Mouse (Mus musculus) right cerebral cortex, postnatal 36 days (tissue): ENCODE data around the gene Psmb3.
"Not testable (repeated sequence)": the region's sequence is repeated elsewhere in the genome, so short reads cannot be mapped to it uniquely, and the experiment has no call there.

Source experiments
- DNase-seq, 2 experiments: peaks; one replicate each; pipeline ENCODE4 v3.0.0; 2022; ENCODE audit warnings: low spot score in 2 of 2, mixed read lengths in 1 of 2

Psmb3 gene

DNA sequence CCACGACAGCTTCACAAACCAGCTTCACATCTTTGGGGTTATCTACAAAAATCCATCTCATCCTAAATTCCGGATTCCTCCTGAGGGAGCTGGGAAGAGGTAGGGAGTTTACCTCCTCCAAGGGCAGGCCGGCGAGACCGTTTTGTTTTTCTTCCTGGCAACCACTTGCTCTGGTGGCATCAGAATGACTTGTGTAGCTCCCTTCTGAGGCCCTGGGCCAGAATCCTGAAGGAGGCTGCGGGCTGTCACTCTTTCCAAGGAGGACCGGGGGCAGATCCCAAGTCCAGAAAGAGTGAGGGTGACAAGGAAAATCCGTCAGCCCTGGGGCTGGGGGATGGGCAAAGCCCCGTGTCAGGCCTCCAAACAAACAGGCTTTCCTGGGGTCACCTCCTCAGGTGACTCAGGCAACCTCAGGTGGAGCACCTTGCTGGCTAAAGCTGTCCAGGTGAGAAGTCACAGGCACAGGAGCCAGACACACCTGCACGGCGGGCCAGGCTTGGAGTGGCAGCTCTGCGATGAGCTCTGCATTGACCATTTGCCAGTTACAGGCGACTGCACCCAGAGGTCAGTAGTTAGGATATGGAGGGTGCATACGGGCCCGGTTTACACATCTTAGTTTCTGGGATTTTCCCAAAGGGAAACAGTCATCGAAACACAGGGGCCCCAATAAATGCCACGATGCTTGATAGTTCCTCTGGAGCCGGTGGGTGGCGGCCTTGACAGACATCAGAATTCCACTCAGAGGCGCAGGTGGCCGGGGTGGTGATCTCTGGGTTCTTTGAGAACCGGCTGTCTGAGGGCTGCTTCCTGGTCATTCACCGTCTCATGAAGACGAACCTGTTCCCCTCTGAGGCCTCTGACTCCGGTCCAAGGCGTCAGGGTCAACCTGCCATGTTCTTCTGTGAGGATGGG lies 14.4 kb downstream of the Psmb3 start:
- DNase-seq = no peak

DNA sequence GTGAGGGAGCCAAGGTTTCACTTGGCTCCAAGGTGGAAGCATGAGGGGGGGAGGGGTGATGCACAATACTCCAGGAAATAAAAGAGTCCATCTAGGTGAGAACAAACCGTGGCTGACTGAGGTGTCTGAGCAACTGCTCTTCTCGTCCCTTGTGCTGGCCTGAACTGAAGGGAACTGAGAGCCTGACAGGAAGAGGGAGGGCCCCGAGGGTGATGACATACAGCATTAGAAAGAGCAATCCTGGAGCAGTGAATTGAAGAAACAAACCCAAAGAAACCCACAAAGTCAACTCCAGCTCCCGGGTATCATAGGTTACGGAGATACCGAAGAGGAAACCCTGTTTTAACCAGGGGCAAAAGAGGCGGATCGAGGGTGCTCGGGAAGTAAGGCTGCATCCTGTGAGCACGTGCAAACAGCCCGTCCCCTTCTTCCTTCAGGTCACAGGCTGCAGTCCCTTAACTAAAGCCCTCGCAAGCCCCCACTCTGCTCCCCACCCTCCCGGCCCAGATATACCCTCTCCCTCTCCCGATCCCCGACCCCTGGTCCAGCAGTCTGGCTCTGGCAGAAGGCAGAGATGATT lies 15.2 kb downstream of the Psmb3 start:
- DNase-seq = no peak

DNA sequence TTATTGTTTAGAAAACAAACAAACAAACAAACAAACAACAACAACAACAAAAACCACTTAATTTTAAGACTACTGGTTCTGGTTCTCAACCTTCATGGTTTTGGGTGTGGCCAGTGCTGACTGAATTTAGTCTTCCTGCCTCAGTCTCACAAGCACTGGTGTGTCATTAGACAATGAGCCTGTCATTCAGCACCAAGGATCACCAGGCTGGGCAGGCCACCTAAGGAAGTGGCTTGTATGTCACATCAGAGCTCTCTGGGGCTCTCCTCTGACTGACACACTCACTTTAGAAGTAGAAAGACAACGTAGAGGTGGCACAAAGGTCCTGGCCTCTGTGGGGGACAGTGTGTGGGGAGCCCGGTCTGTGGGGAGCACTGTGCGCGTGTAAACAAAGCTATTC lies 15.8 kb downstream of the Psmb3 start:
- DNase-seq = no peak

DNA sequence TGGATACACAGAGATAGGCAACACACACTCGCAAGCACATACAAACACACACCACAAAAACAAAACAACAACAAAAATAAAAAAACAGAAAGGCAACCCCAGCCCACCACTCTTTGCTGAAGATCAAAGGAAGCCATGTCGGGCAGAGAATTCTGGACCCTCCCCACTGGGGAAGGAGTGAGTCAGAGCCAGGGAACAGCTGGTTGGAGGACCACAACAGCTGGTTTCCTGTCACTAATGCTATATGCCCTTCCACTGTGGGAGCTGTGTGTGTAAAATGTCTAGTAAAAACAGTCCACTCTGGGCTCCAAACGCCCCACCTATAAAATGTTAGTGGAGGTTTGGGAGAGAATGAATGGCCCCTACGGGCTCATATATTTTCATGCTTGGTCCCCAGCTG lies 18.1 kb downstream of the Psmb3 start:
- DNase-seq = no peak

DNA sequence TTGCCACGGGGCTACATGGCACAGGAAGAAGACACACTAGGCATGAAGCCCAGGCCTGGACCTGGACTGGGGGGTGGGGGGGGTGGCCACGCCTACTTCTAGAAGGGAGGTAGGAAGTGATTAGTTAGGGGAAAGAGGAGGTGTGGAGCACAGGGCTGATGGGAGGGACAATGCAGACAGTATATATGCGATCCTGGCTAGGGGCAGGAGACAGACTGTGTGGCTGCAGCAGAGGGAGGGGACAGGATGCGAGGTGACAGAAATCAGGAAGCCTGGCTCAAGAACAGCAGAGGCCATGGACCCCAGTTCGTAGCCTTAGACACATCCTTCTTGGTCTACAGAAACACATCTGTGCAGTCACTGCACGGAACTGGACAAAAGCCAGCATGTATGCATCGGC lies 20.5 kb downstream of the Psmb3 start:
- no peak for DNase-seq

DNA sequence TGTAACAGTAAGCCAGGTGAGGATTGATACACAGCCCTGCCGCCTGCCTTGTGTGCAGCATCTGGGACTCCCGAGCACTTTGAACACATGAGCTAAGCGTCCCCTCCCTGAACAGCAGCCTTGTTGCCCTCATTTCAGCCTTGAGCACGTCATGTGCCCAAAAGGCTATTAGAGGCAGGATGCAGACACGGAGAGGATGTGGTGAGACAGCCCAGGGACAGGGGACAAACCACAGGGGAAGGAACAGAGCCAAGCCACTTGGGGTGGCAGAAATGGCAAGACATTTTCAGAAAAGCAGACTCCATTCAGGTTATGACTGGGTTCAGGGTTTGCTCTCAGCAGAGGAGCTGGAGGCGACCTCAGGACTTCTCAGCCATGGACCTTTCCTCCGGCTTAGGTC lies 25.1 kb downstream of the Psmb3 start:
- DNase-seq = no peak

DNA sequence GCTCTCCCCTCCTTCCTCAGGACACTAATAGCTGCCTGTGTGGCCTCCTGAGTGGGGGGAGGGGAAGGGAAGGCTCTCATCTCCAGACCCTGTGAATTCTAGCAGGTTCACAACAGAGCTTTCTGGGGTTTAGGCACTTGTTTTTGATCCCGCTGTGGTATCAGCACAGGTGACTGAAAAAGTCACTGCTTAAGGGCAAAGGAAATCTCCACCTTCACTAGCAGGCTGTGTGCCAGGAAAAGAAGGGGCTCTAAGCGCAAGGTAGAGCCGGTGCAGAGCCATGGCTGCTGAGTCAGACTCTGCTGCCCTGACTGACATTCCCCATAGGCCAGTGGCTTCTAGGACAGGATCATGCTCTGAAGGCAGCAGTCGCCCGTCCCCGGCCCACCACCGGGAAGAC lies 25.5 kb downstream of the Psmb3 start:
- DNase-seq = no peak

DNA sequence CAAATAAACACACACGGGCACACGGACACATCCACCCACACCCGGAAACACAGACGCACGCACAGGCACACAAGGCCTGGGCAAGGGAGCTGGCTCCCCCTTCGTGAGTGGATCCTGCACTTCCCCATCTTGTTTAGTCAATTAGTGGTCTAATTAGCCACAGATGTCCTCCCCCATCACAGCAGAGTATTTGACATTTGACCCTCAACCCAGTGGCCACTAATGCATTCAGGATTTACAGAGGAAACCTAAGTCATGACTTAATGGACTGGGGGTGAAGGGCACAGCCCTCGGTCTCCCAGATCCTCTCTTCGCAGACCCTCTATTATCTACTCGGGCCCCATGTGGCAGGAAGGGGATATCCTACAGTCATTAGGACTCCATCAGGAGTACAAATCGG lies 30.5 kb downstream of the Psmb3 start:
- DNase-seq = no peak

DNA sequence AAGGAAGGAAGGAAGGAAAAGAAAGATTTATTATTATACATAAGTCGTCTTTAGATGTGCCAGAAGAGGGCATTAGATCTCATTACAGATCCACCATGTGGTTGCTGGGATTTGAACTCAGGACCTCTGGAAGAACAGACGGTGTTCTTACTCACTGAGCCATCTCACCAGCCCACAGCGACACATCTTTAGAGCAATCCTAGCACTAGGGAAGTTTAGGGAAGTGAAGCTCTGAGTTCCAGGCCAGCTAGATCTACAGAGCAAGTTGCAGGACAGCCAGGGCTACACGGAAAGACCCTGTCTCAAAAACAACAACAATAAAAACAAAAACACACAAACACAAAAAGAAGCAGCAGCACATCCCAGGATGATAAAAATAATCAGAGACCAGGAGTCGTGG lies 31.6 kb downstream of the Psmb3 start:
- DNase-seq = not testable (repeated sequence)

DNA sequence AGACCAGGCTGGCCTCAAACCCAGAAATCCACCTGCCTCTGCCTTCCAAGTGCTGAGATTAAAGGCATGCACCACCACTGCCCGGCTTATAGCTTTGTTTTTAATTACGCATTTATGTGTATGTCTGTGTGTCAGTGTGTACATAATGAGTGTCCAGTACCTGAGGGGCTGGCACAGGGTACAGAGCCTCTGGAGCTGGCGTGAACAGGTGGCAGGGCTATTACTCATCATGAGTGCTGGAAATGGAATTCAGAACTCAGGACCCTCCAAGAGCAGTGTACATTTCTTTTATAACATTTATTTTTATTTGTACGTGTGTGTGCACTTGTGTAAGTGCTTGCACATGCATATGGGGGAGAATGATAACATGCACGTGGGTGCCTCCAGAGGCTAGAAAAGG lies 33.4 kb downstream of the Psmb3 start:
- no peak for DNase-seq

DNA sequence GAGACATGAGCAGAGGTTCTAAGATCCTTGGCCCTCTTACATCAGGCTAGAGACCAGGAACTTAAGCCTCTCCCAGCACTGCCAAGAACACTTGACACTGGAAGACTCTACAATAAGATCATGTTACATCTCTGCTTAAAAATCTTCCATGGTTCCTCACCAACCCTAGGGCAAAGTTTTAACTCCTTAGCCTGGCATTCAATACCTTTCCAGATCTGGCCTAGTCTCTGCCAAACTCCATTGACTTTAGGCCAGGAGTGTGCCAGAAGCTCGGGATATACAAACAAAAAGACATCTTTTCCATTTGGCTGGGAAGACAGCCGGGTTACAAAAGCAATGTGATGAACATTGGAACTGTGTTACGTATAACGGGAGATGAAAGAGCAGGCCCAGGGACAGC lies 34.4 kb downstream of the Psmb3 start:
- no peak for DNase-seq

DNA sequence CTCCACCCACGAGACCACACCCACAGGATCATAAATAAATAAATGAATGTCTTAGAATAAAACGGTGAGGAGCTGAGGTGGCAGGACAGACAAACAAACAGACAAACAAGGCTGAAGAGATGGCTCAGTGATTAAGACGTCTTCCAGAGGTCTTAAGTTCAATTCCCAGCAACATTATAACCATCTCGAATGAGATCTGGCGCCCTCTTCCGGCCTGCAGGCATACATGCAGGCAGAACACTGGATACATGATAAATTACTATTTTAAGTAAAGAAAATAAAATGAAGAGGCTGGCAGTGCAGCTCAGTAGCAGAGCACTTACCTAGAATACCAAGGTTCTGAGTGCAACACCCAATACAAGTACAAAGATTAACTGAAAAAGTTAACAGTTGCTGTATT lies 35.5 kb downstream of the Psmb3 start:
- no peak for DNase-seq

DNA sequence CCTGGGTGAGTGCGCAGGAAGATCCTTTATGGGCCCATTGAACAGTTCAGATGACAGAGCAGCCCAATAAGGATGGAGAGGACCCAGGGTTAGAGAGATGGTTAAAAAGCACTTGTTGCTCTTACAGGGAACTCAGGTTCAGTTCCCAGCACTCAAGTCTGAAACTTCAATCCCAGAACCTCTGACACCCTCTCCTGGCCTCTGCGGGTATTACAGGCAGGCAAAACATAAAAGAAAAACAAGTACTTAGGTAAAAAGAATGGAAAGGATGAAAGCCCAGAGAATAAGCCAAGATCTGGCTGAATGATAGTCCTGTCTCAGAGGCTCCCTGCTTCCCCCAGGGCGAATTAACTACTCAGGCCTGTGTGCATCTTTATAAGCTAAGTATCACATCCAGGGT lies 36.0 kb downstream of the Psmb3 start:
- DNase-seq = no peak

DNA sequence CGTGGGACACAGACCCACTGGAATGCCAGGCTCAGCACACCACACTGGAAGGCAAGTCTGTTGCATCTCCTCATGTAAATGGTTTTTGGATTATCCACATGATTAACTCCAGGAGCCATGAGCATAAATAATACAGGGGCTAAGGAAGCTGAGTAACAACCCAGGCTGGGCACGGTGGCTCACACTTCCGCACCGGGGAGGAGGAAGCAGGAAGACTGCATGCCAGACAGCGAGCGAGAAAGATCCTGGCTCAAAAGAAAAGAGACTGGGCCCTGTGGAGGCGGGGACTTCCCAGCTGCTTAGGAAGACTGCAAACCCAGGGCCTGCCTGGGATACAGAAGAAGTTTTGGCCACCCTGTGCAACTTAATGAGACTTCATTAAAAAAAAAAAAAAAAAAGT lies 37.0 kb downstream of the Psmb3 start:
- DNase-seq = peak in 1 of 2 experiments; percentile 24

DNA sequence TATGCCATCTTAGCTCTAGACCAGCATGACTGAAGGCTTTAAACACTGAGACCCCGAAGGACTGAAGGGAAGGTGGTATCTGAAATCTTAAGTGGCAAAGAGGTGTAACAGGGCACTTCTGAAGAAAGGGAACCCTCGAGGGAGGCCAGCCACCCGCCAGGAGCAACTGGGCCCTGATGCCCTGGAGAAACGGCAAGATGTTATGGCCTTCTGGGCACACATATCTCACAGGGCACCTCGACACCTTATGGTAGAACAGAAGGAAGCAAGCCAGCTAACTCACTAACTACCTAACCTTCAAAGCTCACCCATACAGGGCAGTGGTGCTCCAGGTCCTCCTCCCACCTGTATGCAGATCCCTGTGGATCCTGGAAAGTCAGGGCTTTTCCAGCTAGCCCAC lies 39.0 kb downstream of the Psmb3 start:
- no peak for DNase-seq

DNA sequence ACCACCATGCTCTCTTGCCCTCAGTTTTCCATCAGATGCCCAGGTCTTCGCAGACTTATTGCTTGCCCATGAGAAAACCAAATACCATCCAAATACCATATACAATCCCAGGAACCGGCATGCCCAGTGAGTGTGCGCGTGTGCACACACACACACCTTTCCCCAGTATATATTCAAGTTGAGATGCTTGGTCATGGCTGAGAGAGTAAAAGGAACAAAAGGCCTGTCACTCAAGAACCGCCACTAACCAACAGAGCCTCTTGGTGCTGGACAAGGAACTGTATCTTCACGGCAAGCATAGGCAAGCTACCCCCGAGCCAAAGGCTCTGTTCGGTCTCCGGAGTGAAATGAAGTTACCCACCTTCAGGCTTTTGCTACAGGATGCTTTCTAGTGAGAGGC lies 39.4 kb downstream of the Psmb3 start:
- no peak for DNase-seq

DNA sequence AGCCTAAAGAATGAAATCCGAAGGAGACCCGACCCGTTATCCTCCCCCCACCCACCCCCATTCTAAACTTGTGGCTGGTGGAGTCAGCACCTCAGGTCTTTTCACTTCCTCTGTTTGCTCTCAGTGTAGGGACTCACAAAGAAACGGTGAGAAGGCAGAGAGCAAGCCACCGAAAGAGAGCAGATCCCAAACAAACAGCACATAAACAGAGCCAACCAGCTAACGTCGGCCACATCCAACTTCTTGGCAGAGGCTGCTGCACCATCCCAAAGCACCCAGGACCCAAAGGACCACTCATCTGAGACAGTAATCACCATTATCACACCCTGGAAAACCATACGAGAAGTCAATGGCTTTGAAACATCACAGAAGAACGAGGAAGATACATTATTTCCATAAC lies 40.2 kb downstream of the Psmb3 start:
- DNase-seq = no peak

DNA sequence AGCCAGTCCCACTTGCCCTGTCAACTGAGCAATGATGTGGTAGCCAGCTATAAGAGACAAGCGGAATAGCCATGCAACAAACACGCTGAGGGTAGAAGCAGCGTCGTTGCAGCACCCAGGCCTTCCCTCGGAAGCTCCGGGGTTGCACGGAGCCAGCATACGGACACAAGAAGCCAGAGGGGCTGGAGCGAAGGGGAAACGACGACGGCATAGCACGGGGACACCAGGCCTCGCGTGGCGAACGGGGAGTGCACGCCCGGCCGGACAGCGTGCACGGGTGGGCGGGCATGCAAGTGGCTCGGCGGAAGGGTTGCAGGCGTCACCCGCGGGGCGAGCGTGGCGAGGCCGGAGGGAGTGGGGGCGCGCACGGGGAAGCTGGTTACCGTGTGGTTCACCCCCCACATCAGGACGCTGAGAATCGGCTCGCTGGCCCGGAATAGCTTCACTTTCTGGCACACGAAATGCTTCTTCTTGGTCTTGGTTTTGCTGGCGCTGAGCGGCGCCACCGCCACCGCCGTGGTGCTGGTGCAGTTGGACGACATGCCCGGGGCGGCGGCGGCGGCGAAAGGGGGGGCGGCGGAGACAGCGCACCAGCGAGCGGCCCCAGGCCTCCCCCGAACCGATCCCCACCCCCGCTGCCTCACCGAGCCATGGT lies 41.0 kb downstream of the Psmb3 start, which contains the start of gene Pip4k2b:
Gene Pip4k2b (minus strand): TSS at position 642 of the 655 bp plus-strand sequence.
- peak in 1 of 2 experiments; percentile 22 for DNase-seq

DNA sequence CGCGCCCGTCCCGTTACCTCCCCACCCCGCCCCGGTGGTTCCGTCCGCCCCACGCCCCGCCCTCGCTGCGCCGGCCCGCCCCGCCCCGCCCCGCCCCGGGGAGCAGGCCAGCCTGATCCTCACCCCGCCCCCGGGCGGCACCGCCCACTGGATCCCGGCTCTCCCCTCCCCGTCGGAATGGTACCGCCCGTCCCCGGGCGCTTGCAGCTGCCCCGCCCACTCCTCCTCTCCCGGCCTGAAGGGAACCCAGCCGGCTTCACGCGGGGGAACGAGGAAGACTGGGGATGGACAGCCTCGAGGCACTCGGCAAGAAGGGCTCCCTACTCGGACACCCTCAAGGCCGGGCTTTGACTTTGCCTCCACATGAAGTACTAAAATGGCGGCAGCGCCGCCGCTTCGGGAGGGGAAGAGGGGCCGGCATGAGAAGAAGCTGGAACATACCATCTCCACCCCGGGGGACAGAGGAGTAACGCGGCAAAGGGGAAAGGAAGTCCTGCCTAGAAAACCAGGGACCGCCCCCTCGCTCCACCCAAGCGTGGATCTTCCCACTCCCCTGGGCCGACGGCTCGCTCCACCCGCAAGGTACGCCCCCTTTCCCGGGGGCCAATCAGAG lies 41.6 kb downstream of the Psmb3 start:
- DNase-seq = peak; percentile 98

DNA sequence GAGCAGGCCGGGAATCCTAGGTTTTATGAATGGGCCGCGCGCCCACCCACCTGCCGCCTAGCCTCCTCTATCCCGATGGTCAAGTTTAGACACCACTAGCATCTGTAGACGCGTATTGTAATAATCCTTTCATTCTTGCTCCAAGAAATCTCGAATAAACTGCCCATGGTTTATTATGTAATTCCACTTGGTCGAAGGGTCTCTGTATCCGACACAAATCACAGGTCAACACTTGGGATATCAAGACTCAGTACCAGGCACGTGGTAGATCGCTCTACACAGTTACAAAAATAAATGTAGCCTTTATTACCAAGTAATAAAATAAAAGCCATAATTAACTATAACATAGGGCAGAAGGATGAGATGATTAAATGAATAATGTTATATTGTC lies 42.1 kb downstream of the Psmb3 start:
- no peak for DNase-seq

DNA sequence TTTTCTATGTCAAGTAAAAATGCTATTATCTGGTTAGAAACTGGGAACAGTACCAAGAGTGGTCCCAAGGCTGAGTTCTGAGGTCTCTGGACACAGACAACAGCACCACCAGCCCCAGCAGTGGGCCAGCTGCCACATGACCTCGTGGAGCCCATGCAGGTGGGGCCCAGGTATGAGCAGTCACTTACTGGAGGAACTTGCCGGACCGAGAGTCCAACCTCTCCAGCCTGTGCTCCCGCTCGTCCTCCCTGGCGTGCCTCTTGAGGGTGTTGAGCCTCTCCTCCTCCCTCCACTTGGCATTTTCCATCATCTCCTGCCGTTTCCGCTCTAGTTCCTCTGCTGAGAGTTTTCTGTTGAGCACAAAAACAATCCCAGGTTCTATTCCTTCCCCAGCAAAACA lies 44.6 kb downstream of the Psmb3 start:
- DNase-seq = no peak

DNA sequence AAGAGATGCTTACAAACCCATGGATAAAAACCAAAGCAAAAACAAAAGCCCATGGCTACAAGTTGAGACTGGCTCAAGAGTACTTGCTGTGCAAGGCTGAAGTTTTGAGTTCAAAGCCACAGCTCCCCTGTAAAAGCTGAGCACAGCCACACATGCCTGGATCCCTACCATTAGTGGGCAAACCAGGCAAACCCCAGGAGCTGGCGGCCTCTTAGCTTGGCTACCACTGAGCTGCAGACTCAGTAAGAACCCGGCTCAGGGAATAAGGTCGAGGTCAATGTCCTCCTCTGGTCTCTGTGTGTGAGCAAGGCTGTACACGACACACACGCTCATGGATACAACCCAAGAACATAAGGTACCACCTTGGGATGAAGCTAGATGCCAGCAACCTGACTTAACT lies 45.3 kb downstream of the Psmb3 start:
- DNase-seq = no peak
